Mouse (Mus musculus) frontal cortex, postnatal 36 days (tissue): Measurements from ENCODE around the gene Rhod.
"Not testable (repeated sequence)": the region's sequence is repeated elsewhere in the genome, so short reads cannot be mapped to it uniquely, and the experiment has no call there.

Source experiments
- DNase-seq, 2 experiments: peaks; one replicate each; pipeline ENCODE4 v3.0.0; 2022; ENCODE audit warnings: low spot score in 2 of 2

Gene Rhod

GRCm38 (mm10) chr19:4439161-4439801 lies at the start of gene Rhod:
Rhod (minus strand) TSS chr19:4439432.
- DNase-seq: no peak

GRCm38 (mm10) chr19:4487877-4488276 lies 48.6 kb upstream of the Rhod start:
- no peak for DNase-seq

GRCm38 (mm10) chr19:4485006-4485405 lies 45.8 kb upstream of the Rhod start:
- DNase-seq: no peak

GRCm38 (mm10) chr19:4482111-4482859 lies 43.1 kb upstream of the Rhod start:
- no peak for DNase-seq

GRCm38 (mm10) chr19:4481326-4481725 lies 42.1 kb upstream of the Rhod start:
- peak; percentile 72 to 77 for DNase-seq

GRCm38 (mm10) chr19:4480041-4480440 lies 40.8 kb upstream of the Rhod start:
- no peak for DNase-seq

- DNase-seq: no peak
These were observed 38.9 kb upstream of the Rhod start for GRCm38 (mm10) chr19:4478190-4478516.

GRCm38 (mm10) chr19:4477345-4478189 lies 38.3 kb upstream of the Rhod start, which contains the start of gene Syt12:
Syt12 (minus strand) TSS chr19:4477447.
- peak in 1 of 2 experiments; percentile 55 for DNase-seq

- DNase-seq: peak; percentile 56 to 64
These were observed 37.5 kb upstream of the Rhod start for GRCm38 (mm10) chr19:4476601-4477257.

- DNase-seq: peak in 1 of 2 experiments; percentile 50
These were observed 36.1 kb upstream of the Rhod start for GRCm38 (mm10) chr19:4475224-4475925.

- DNase-seq: no peak
These were observed 35.5 kb upstream of the Rhod start for GRCm38 (mm10) chr19:4474739-4475138.

- no peak for DNase-seq
These were observed 34.3 kb upstream of the Rhod start for GRCm38 (mm10) chr19:4473549-4473948.

GRCm38 (mm10) chr19:4468363-4468762 lies 29.1 kb upstream of the Rhod start:
- DNase-seq: no peak

GRCm38 (mm10) chr19:4464666-4465065 lies 25.4 kb upstream of the Rhod start:
- DNase-seq: no peak

- no peak for DNase-seq
These were observed 22.7 kb upstream of the Rhod start for GRCm38 (mm10) chr19:4461981-4462380.

GRCm38 (mm10) chr19:4456227-4456626 lies 17.0 kb upstream of the Rhod start:
- DNase-seq: peak in 1 of 2 experiments; percentile 40

- DNase-seq: no peak
These were observed 16.0 kb upstream of the Rhod start for GRCm38 (mm10) chr19:4455071-4455800.

GRCm38 (mm10) chr19:4454040-4454439 lies 14.8 kb upstream of the Rhod start:
- not testable (repeated sequence) for DNase-seq

- no peak for DNase-seq
These were observed 13.3 kb upstream of the Rhod start for GRCm38 (mm10) chr19:4452525-4452924.

GRCm38 (mm10) chr19:4451965-4452364 lies 12.7 kb upstream of the Rhod start:
- no peak for DNase-seq

GRCm38 (mm10) chr19:4451098-4451497 lies 11.9 kb upstream of the Rhod start:
- no peak for DNase-seq
